Mouse (Mus musculus): ENCODE data around the gene Rab31.
A peak's percentile ranks its signal among the peaks of the same experiment; 100 is the strongest.
"Not testable (repeated sequence)": the region's sequence is repeated elsewhere in the genome, so short reads cannot be mapped to it uniquely, and the experiment has no call there.

The Rab31 gene

DNA sequence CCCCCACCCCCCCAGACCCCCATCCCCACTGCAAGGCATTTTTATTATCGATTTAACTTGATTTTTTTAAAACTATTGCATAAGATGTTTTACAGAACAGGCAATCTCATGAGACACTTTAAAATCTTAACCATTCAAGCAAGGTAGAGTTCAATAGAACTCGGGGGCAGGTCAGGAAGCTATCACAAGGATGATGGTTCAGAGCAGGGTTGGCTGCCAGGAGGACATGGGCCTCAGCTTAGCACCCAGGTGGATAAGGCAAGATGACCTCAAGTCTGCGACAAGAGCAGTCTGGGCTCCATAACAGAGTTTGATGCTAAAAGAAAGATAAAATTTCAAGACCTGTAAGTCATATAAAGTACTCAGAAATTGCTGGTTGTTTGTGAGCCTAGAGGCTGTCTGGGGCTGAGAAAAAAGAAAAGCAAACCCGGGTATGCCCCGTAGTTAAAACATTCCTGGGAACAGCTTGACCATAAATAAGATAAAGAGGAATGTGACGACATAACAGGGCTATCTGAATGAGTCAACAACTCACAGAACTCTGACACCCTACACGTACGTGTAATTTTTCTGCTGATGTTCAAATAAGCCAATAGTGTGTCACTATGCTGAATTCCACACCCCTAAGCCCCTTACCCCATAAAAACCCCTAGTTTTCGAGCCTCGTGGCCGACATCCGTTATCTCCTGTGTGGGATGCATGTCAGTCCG lies 143.6 kb downstream of the Rab31 start:
- not testable (repeated sequence) for DNase-seq (ENCODE audit: low read depth)

- no peak for DNase-seq (ENCODE audit: low read depth)
Observed at GRCm38 (mm10) chr17:65626301-65626700, 146.3 kb downstream of the Rab31 start.

GRCm38 (mm10) chr17:65625563-65625962 lies 147.0 kb downstream of the Rab31 start:
- no peak for DNase-seq (ENCODE audit: low read depth)

DNA sequence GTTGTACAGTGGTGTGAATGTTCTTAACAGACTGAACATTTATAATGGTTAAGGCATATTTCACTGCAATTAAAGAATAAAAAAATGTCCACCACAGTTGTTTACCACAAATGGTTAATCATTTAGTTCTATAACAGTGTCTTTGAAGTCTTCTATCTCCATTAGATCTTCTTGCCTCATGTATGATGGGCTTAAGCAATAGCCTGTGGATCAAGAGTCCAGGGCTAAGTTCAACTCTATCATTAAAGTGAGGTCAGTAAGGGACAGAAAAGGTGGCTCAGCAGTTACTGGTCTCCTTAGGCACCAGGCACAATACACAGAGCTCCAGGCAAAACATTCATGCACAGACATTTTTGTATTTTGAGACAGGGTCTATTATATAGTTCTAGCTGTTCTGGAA lies 149.4 kb downstream of the Rab31 start:
- DNase-seq (ENCODE audit: low read depth), result no peak

DNA sequence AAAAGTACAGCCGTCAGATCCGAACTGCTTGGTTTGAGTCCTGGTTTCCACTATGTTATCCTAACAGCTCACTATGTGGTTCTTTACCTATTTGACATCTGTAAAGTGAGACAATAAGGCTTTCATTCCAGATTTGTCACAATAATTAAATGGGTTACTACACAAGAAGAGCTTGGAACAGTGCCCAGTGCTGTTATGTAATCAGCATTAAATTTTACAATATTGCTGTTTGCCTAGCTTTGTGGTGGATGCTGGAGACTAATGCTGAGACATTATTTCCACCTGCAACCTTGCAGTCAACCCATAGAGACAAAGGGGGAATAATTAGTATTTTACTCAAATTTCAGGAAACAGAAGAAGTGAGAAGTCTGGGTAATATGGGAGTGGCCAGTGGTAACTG lies 154.1 kb downstream of the Rab31 start:
- no peak for DNase-seq (ENCODE audit: low read depth)

- peak; percentile 15 for DNase-seq (ENCODE audit: low read depth)
Observed at GRCm38 (mm10) chr17:65615678-65616077, 156.9 kb downstream of the Rab31 start.

GRCm38 (mm10) chr17:65614431-65614830 lies 158.1 kb downstream of the Rab31 start:
- no peak for DNase-seq (ENCODE audit: low read depth)

- DNase-seq (ENCODE audit: low read depth), result peak; percentile 99
Observed at GRCm38 (mm10) chr17:65613463-65614412, 158.8 kb downstream of the Rab31 start, which contains the start of gene Vapa. TSS of gene Vapa (minus strand) at chr17:65613555.

GRCm38 (mm10) chr17:65613142-65613462 lies 159.4 kb downstream of the Rab31 start:
- no peak for DNase-seq (ENCODE audit: low read depth)

GRCm38 (mm10) chr17:65612391-65613141 lies 160.0 kb downstream of the Rab31 start:
- peak; percentile 50 for DNase-seq (ENCODE audit: low read depth)

GRCm38 (mm10) chr17:65611721-65612120 lies 160.8 kb downstream of the Rab31 start:
- DNase-seq (ENCODE audit: low read depth), result peak; percentile 46

- no peak for DNase-seq (ENCODE audit: low read depth)
Observed at GRCm38 (mm10) chr17:65608743-65609142, 163.8 kb downstream of the Rab31 start.

- no peak for DNase-seq (ENCODE audit: low read depth)
Observed at GRCm38 (mm10) chr17:65608312-65608687, 164.3 kb downstream of the Rab31 start.

DNA sequence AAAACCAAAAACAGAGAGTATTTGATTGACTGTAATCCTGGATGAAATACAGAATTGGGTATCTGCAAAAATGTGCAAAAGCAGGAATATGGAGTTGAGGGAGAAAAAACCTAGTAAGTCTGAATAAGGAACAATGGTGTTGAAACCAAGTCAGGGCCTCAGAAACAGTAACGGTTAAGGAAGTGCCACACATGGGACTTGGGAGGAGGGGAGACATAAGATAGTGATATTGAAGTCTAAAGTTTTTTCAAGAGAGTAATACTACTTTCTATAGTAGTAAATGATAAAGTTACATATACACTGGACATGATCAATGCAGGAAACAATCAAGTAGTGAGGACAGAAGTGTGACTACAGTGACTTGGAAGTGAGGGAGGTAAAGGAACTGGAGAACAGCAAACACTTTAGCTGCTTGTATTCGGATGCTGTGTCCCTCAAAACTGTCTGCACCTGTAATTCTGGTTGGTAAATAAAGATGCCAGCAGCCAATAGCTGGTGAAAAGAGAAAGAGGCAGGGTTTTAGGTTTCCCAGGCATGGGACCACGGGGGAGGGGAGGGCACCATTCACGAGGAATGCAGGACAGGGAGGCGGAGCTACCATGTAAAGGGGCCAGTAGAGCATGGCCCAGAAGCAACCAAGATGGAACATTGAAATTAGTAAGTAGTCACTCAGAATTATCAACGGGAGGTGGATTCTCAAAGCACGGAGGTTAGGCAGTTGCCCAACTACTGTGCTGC lies 164.8 kb downstream of the Rab31 start:
- DNase-seq (ENCODE audit: low read depth), result no peak

GRCm38 (mm10) chr17:65606014-65606413 lies 166.5 kb downstream of the Rab31 start:
- DNase-seq (ENCODE audit: low read depth), result no peak

- no peak for DNase-seq (ENCODE audit: low read depth)
Observed at GRCm38 (mm10) chr17:65604892-65605291, 167.7 kb downstream of the Rab31 start.

DNA sequence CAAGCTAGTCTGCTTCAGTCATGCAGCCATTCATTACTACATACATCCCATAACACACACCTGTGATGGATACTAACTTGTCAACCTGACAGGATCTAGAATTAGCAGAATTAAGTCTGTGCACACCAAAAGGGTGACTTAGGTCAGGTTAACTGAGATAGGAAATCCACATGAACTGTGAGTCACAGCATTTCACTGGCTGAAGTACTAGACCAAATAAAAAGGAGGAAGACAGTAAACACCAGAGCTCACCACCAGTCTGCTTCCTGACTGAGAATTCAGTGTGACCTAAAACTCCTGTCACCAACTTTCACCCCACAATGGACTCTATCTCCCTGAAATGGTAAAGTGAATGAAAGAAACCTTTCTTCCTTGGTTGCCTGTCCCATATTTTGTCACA lies 168.2 kb downstream of the Rab31 start:
- DNase-seq (ENCODE audit: low read depth), result peak; percentile 29

All from naive thymus-derived CD4-positive, alpha-beta T cell, adult 2 months (primary cell).